Mouse (Mus musculus): ENCODE results near the gene Kcns3. TPM values are rescaled to one million over a fixed set of nuclear protein-coding genes. Genes with fewer than 3 reads are reported as not detected.
A peak's percentile ranks its signal among the peaks of the same experiment; 100 is the strongest.

The Kcns3 gene
- polyA plus RNA-seq (2016; fragmentation: Nextera tagmentation; extraction: Ambion mirVana): 0.18 and 0.28 TPM in 2 replicates

GRCm38 (mm10) chr12:11151015-11151414 lies at the start of gene Kcns3:
Gene Kcns3, minus strand, starts transcription at chr12:11151056.
- no peaks in the 10 kb centered on the region for H3K9me3 ChIP-seq (replicated peaks)
- H3K27ac ChIP-seq: peak within 1 kb of the TSS; percentile 39; the same call in 1 of the 2 replicates
- WGBS: 18% methylated on average over 15 of the region's 15 CpGs
- no peaks in the 10 kb centered on the region for H3K36me3 ChIP-seq
- peak within 1 kb of the TSS; percentile 68 for H3K4me3 ChIP-seq
- no peak for DNase-seq (ENCODE audit: low spot score)
- peaks cover 23% of the 10 kb centered on the region for H3K4me1 ChIP-seq
- peaks cover 59% of the 10 kb centered on the region for H3K27me3 ChIP-seq (ENCODE audit: low read depth, poor library complexity, severe bottlenecking)

GRCm38 (mm10) chr12:11198551-11198950 lies 47.7 kb upstream of the Kcns3 start:
- no peak for DNase-seq (ENCODE audit: low spot score)
- Histone ChIP-seq H3K4me3 (no peak overlapping the region), H3K9me3 (replicated peaks) (no peaks in the 10 kb centered on the region), H3K4me1 (peaks cover 11% of the 10 kb centered on the region), H3K27ac (no peak overlapping the region), H3K27me3 (ENCODE audit: low read depth, poor library complexity, severe bottlenecking) (no peaks in the 10 kb centered on the region), H3K36me3 (no peaks in the 10 kb centered on the region)
- WGBS: 65% methylated on average over 2 of the region's 2 CpGs

GRCm38 (mm10) chr12:11198026-11198425 lies 47.2 kb upstream of the Kcns3 start:
- no peaks in the 10 kb centered on the region for H3K27me3 ChIP-seq (ENCODE audit: low read depth, poor library complexity, severe bottlenecking)
- peaks cover 11% of the 10 kb centered on the region for H3K4me1 ChIP-seq
- 58% methylated on average over 4 of the region's 4 CpGs for WGBS
- no peak for DNase-seq (ENCODE audit: low spot score)
- H3K36me3 ChIP-seq: no peaks in the 10 kb centered on the region
- H3K9me3 ChIP-seq (replicated peaks): no peaks in the 10 kb centered on the region
- no peak overlapping the region for H3K27ac ChIP-seq
- H3K4me3 ChIP-seq: no peak overlapping the region

- Histone ChIP-seq H3K4me1 (peaks cover 11% of the 10 kb centered on the region), H3K27me3 (ENCODE audit: low read depth, poor library complexity, severe bottlenecking) (no peaks in the 10 kb centered on the region), H3K27ac (peak overlapping the region; percentile 70), H3K4me3 (peak overlapping the region; percentile 32; the same call in 1 of the 2 replicates), H3K9me3 (replicated peaks) (no peaks in the 10 kb centered on the region), H3K36me3 (no peaks in the 10 kb centered on the region)
- 40% methylated on average over 5 of the region's 5 CpGs for WGBS
- DNase-seq (ENCODE audit: low spot score): no peak
Measured at GRCm38 (mm10) chr12:11196830-11197229, 46.0 kb upstream of the Kcns3 start.

- H3K4me1 ChIP-seq: peaks cover 11% of the 10 kb centered on the region
- H3K27ac ChIP-seq: peak overlapping the region; percentile 70
- WGBS: 8% methylated on average over 18 of the region's 19 CpGs
- DNase-seq (ENCODE audit: low spot score): peak; percentile 88
- H3K36me3 ChIP-seq: no peaks in the 10 kb centered on the region
- peak overlapping the region; percentile 32 for H3K4me3 ChIP-seq
- H3K9me3 ChIP-seq (replicated peaks): no peaks in the 10 kb centered on the region
- no peaks in the 10 kb centered on the region for H3K27me3 ChIP-seq (ENCODE audit: low read depth, poor library complexity, severe bottlenecking)
Measured at GRCm38 (mm10) chr12:11196142-11196597, 45.3 kb upstream of the Kcns3 start.

- no peak for DNase-seq (ENCODE audit: low spot score)
- no peaks in the 10 kb centered on the region for H3K36me3 ChIP-seq
- H3K4me1 ChIP-seq: peaks cover 11% of the 10 kb centered on the region
- H3K27me3 ChIP-seq (ENCODE audit: low read depth, poor library complexity, severe bottlenecking): no peaks in the 10 kb centered on the region
- H3K4me3 ChIP-seq: no peak overlapping the region
- WGBS: 94% methylated on average over 1 of the region's 1 CpGs
- H3K9me3 ChIP-seq (replicated peaks): no peaks in the 10 kb centered on the region
- H3K27ac ChIP-seq: no peak overlapping the region
Measured at GRCm38 (mm10) chr12:11195031-11195430, 44.2 kb upstream of the Kcns3 start.

- Histone ChIP-seq H3K27me3 (ENCODE audit: low read depth, poor library complexity, severe bottlenecking) (peaks cover 7% of the 10 kb centered on the region; the same call in 1 of the 2 replicates), H3K36me3 (no peaks in the 10 kb centered on the region), H3K27ac (no peak overlapping the region), H3K4me3 (no peak overlapping the region), H3K9me3 (replicated peaks) (no peaks in the 10 kb centered on the region), H3K4me1 (0 out of 2 replicates have a peak, but pooled peaks cover 5% of the 10 kb centered on the region)
- 34% methylated on average over 11 of the region's 11 CpGs for WGBS
- peak; percentile 92 for DNase-seq (ENCODE audit: low spot score)
Measured at GRCm38 (mm10) chr12:11178486-11179154, 27.8 kb upstream of the Kcns3 start.

GRCm38 (mm10) chr12:11177408-11178394 lies 26.8 kb upstream of the Kcns3 start:
- 29% methylated on average over 5 of the region's 5 CpGs for WGBS
- Histone ChIP-seq H3K9me3 (replicated peaks) (no peaks in the 10 kb centered on the region), H3K27me3 (ENCODE audit: low read depth, poor library complexity, severe bottlenecking) (peaks cover 7% of the 10 kb centered on the region; the same call in 1 of the 2 replicates), H3K4me3 (no peak overlapping the region), H3K4me1 (0 out of 2 replicates have a peak, but pooled peaks cover 5% of the 10 kb centered on the region), H3K36me3 (no peaks in the 10 kb centered on the region), H3K27ac (no peak overlapping the region)
- no peak for DNase-seq (ENCODE audit: low spot score)

- H3K9me3 ChIP-seq (replicated peaks): no peaks in the 10 kb centered on the region
- WGBS: 93% methylated on average over 3 of the region's 3 CpGs
- H3K4me1 ChIP-seq: no peaks in the 10 kb centered on the region
- H3K27ac ChIP-seq: no peak overlapping the region
- no peaks in the 10 kb centered on the region; the same call in 1 of the 2 replicates for H3K27me3 ChIP-seq (ENCODE audit: low read depth, poor library complexity, severe bottlenecking)
- H3K36me3 ChIP-seq: no peaks in the 10 kb centered on the region
- H3K4me3 ChIP-seq: no peak overlapping the region
- no peak for DNase-seq (ENCODE audit: low spot score)
Measured at GRCm38 (mm10) chr12:11158670-11159069, 7.8 kb upstream of the Kcns3 start.

- H3K4me3 ChIP-seq: no peak overlapping the region
- no peaks in the 10 kb centered on the region for H3K36me3 ChIP-seq
- H3K27ac ChIP-seq: no peak overlapping the region
- no peaks in the 10 kb centered on the region for H3K9me3 ChIP-seq (replicated peaks)
- WGBS: 98% methylated on average over 1 of the region's 1 CpGs
- H3K27me3 ChIP-seq (ENCODE audit: low read depth, poor library complexity, severe bottlenecking): peaks cover 29% of the 10 kb centered on the region
- peaks cover 10% of the 10 kb centered on the region for H3K4me1 ChIP-seq
- DNase-seq (ENCODE audit: low spot score): no peak
Measured at GRCm38 (mm10) chr12:11155123-11155522, 4.3 kb upstream of the Kcns3 start.

GRCm38 (mm10) chr12:11153587-11153986 lies 2.7 kb upstream of the Kcns3 start:
- no peaks in the 10 kb centered on the region for H3K36me3 ChIP-seq
- peaks cover 45% of the 10 kb centered on the region for H3K27me3 ChIP-seq (ENCODE audit: low read depth, poor library complexity, severe bottlenecking)
- no peaks in the 10 kb centered on the region for H3K9me3 ChIP-seq (replicated peaks)
- H3K4me1 ChIP-seq: peaks cover 23% of the 10 kb centered on the region
- no peak overlapping the region for H3K27ac ChIP-seq
- no peak for DNase-seq (ENCODE audit: low spot score)
- no peak overlapping the region for H3K4me3 ChIP-seq

- H3K9me3 ChIP-seq (replicated peaks): no peaks in the 10 kb centered on the region
- H3K4me1 ChIP-seq: peaks cover 23% of the 10 kb centered on the region
- WGBS: under 1% methylated on average over 63 of the region's 66 CpGs
- peak; percentile 66 for DNase-seq (ENCODE audit: low spot score)
- no peaks in the 10 kb centered on the region for H3K36me3 ChIP-seq
- peak overlapping the region; percentile 68 for H3K4me3 ChIP-seq
- H3K27ac ChIP-seq: peak overlapping the region; percentile 39; the same call in 1 of the 2 replicates
- H3K27me3 ChIP-seq (ENCODE audit: low read depth, poor library complexity, severe bottlenecking): peaks cover 59% of the 10 kb centered on the region
Measured at GRCm38 (mm10) chr12:11150192-11150935, 492 bp downstream of the Kcns3 start.
